Mouse (Mus musculus) liver, postnatal 0 days (tissue): ENCODE results near the gene Arfgef2. TPM values are rescaled to one million over a fixed set of nuclear protein-coding genes. Genes with fewer than 3 reads are reported as not detected.

Source experiments
- ATAC-seq: fragments of 200-750 bp; cut with Nextera tagmentation; 2 replicates; pipeline ENCODE4 v1.8.0; 2017; ENCODE audit warnings: mild to moderate bottlenecking, moderate library complexity
- DNase-seq: peaks from one replicate; pipeline ENCODE4 v3.0.0-alpha.2; 2016
- H3K27ac ChIP-seq: fragments of 300-500 bp; sonication (generic); 2 replicates; pipeline ENCODE4 v1.5.1; 2014; ENCODE audit warnings: antibody characterized with exemption, moderate library complexity, mild to moderate bottlenecking, low read depth
- H3K27me3 ChIP-seq: fragments of 300-500 bp; sonication (generic); 2 replicates; pipeline ENCODE4 v1.6.1; 2014; ENCODE audit warnings: low read length, control low read depth, mixed read lengths; ENCODE audit not compliant: insufficient read depth
- H3K36me3 ChIP-seq: fragments of 300-500 bp; sonication (generic); replicated peaks from 2 replicates; pipeline ENCODE4 v1.6.1; 2014; ENCODE audit warnings: mild to moderate bottlenecking, control low read depth, low read length, moderate library complexity, mixed read lengths; ENCODE audit not compliant: insufficient read depth
- H3K4me1 ChIP-seq: fragments of 300-500 bp; sonication (generic); 2 replicates; pipeline ENCODE4 v1.6.1; 2014; ENCODE audit warnings: antibody characterized with exemption, mild to moderate bottlenecking, control low read depth; ENCODE audit not compliant: insufficient read depth
- H3K4me2 ChIP-seq: fragments of 300-500 bp; sonication (generic); 2 replicates; pipeline ENCODE4 v1.6.1; 2014; ENCODE audit warnings: low read depth, mild to moderate bottlenecking, low read length, moderate library complexity, mixed read lengths
- H3K4me3 ChIP-seq: fragments of 300-500 bp; sonication (generic); 2 replicates; pipeline ENCODE4 v1.5.1; 2014; ENCODE audit warnings: low read depth, low read length
- H3K9ac ChIP-seq: fragments of 300-500 bp; sonication (generic); replicated peaks from 2 replicates; pipeline ENCODE4 v1.6.1; 2014; ENCODE audit warnings: mild to moderate bottlenecking, moderate library complexity
- H3K9me3 ChIP-seq: fragments of 300-500 bp; sonication (generic); 2 replicates; pipeline ENCODE4 v1.6.1; 2016; ENCODE audit warnings: mild to moderate bottlenecking, control low read depth, low read length, mixed read lengths
- CTCF ChIP-seq: sonication (generic); IDR thresholded peaks from 2 replicates; pipeline ENCODE4 v1.5.1; 2016; ENCODE audit warnings: antibody characterized with exemption, low read depth
- EP300 ChIP-seq: IDR thresholded peaks from 2 replicates; pipeline ENCODE4 v1.6.1; 2016; ENCODE audit warnings: antibody characterized with exemption, low read depth, mild to moderate bottlenecking
- WGBS: fragments of 180-500 bp; shearing (Covaris S2); extraction: QIAGEN DNeasy Blood & Tissue Kit; methylation state at CpG from one replicate; pipeline ENCODE4 v1.1.7; 2014; ENCODE audit not compliant: insufficient replicate concordance; 5-methylcytosine and 5-hydroxymethylcytosine counted together
- polyA plus RNA-seq: library from polyadenylated mRNA; unstranded; fragments of >200 nt; fragmentation: Nextera tagmentation; extraction: Ambion mirVana; gene quantifications from 2 replicates; pipeline ENCODE4 v1.2.1, GENCODE M21; 2015

The Arfgef2 gene
- polyA plus RNA-seq, 1 experiment from 2014 or later: 2.7 TPM

DNA sequence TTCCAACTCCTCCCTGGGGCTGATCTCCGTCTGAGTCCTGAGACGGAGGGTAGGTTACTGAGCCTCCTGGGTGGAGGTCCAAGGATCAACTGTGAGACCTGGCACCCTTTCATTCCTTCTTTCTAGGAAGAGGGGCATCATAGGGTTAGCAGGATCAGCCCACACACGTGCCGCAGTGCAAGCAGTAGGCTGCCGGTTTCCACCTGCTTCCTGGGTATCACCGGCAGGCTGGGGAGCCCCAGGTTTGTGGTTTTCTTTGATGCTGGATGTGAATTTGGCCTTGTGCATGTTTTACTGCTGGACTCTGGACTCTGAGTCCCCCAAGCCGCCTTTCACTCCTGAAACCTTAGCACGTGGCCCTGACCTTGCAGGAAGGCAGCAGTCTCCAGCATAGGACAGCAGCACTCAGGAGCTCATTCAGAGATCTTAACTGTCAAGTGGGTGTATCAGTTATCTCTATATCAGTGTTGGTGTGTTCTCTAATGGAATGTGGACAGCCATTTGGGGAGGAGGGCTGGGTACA lies 86.8 kb downstream of the Arfgef2 start:
- TF ChIP-seq CTCF (no peak), EP300 (no peak)
- no peak for ATAC-seq
- WGBS: 83% methylated on average over 8 of the region's 8 CpGs

DNA sequence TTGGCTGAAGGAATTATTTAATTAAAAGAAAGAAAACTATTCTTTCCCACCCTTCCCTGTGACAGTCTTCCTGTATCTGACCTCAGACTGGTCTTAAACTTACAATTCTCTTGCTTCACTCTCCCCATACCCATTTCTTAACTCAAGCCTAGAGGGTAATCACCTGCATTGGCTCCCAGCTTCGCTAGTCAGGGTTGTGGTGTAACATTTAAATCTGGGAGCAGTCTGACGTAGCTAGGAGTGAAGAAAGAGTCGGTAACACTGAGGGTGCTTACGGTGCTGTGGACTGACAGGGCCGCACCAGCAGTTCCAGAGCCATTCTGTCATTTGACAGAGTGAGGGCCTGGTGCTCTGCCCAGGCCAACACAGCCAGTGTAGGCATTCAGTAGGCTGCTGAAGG lies 87.6 kb downstream of the Arfgef2 start:
- no peak overlapping the region for H3K4me2 ChIP-seq
- H3K4me3 ChIP-seq: no peak overlapping the region
- H3K4me1 ChIP-seq: no peaks in the 10 kb centered on the region
- no peak for TF ChIP-seq CTCF
- TF ChIP-seq EP300: no peak
- no peak for DNase-seq
- no peak overlapping the region for H3K27ac ChIP-seq
- H3K36me3 ChIP-seq: peaks cover 45% of the 10 kb centered on the region
- WGBS: 83% methylated on average over 5 of the region's 5 CpGs
- no peaks in the 10 kb centered on the region for H3K27me3 ChIP-seq
- H3K9me3 ChIP-seq: no peaks in the 10 kb centered on the region
- no peak overlapping the region for H3K9ac ChIP-seq
- ATAC-seq: no peak

More for the DNA sequence above, 86.8 kb downstream of the Arfgef2 start:
- Histone ChIP-seq H3K4me1 (no peaks in the 10 kb centered on the region), H3K4me3 (no peak overlapping the region), H3K4me2 (no peak overlapping the region), H3K27me3 (no peaks in the 10 kb centered on the region), H3K27ac (no peak overlapping the region), H3K36me3 (peaks cover 49% of the 10 kb centered on the region), H3K9ac (no peak overlapping the region), H3K9me3 (no peaks in the 10 kb centered on the region)
- no peak for DNase-seq

DNA sequence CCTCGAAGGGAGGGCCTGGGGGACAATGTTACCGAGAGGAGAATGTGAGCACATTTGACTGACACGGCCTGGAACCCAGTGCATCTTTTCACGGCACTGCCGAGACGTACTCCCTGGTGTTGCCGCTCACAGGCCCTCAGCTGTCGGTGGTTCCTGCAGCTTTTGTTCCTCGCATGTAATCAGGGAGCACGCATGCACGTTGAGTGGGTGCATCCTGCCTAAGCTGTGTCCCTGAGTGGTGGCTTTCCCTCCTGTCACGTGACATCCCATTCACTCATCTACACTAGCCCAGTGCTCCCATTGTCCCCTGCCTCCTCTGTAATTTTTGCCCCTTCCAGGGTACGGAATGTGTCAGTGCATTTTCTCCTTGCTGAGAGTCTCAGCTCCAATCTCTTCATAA lies 91.0 kb downstream of the Arfgef2 start:
- WGBS: 84% methylated on average over 13 of the region's 13 CpGs

DNA sequence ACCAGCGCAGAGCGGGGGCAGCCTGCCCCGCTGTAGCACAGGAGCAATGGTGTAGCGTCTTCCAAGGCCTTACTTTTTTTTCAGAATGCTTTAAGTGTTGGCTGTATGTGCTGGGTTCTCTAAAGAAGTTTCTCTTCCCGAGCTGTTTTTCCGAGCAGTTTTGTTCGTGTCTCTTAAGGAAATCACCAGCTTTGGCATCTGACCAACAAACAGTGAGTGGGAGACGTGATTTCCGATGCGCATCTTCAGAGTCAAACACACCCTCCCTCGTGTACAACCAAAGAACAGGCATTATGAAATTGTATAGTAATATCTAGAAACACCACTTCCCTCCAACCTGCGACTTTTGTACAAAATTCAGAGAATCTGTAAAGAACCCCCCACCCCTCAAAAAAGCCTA lies 91.6 kb downstream of the Arfgef2 start:
- DNase-seq (no peak), ATAC-seq (no peak)
- Histone ChIP-seq H3K4me2 (no peak overlapping the region), H3K4me1 (no peaks in the 10 kb centered on the region), H3K27me3 (no peaks in the 10 kb centered on the region), H3K9me3 (no peaks in the 10 kb centered on the region), H3K27ac (no peak overlapping the region), H3K9ac (no peak overlapping the region), H3K4me3 (no peak overlapping the region), H3K36me3 (peaks cover 24% of the 10 kb centered on the region)
- 85% methylated on average over 12 of the region's 12 CpGs for WGBS
- TF ChIP-seq CTCF: no peak
- TF ChIP-seq EP300: no peak

More for the DNA sequence above, 91.0 kb downstream of the Arfgef2 start:
- ATAC-seq: no peak
- Histone ChIP-seq H3K27me3 (no peaks in the 10 kb centered on the region), H3K27ac (no peak overlapping the region), H3K9ac (no peak overlapping the region), H3K9me3 (no peaks in the 10 kb centered on the region), H3K4me3 (no peak overlapping the region), H3K4me1 (no peaks in the 10 kb centered on the region), H3K4me2 (no peak overlapping the region), H3K36me3 (peaks cover 30% of the 10 kb centered on the region)
- no peak for DNase-seq
- no peak for TF ChIP-seq EP300
- no peak for TF ChIP-seq CTCF

DNA sequence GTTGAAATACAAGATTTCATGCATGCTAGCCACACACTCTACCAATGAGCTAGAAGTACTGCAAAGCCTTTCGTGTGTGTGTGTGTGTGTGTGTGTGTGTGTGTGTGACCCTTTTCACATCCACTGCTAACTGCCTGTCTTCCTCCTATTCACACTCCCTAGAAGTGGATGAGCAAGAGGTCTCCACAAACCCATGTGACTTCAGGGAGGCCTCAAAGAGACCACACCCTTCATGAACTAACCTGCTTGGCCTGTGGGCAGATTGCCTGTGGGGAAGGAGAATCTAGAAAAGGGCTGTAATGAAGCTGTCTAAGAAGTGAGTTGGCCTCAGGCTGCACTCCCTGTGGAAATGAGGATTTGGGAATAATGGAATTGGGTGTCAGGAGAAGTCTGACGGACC lies 93.8 kb downstream of the Arfgef2 start:
- H3K9ac ChIP-seq: no peak overlapping the region
- DNase-seq (no peak), ATAC-seq (no peak)
- TF ChIP-seq EP300 (no peak), CTCF (no peak)
- H3K27me3 ChIP-seq: no peaks in the 10 kb centered on the region
- H3K4me2 ChIP-seq: no peak overlapping the region
- WGBS: 60% methylated on average over 2 of the region's 2 CpGs
- no peaks in the 10 kb centered on the region for H3K9me3 ChIP-seq
- H3K4me1 ChIP-seq: no peaks in the 10 kb centered on the region
- H3K36me3 ChIP-seq: peaks cover 10% of the 10 kb centered on the region
- no peak overlapping the region for H3K4me3 ChIP-seq
- no peak overlapping the region for H3K27ac ChIP-seq

DNA sequence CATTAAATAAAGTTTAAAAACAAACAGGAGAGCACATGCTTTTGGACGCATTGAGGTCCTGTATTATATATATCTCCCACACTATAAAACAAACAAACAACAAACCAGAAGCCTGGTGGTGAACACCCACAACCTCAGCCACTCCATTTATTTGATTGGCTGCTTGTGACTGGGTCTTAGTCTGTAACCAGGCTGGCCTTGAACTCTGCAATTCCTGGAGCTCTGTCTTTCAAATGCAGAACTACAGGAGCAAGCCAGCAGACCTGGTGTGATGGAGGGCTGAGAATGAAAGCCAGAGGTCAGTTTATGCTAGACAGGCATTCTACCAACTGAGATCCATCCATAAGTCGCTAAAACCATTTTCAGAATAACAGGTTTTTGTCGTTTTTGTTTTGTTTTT lies 94.4 kb downstream of the Arfgef2 start:
- Histone ChIP-seq H3K4me2 (no peak overlapping the region), H3K4me3 (no peak overlapping the region), H3K27me3 (no peaks in the 10 kb centered on the region), H3K9ac (no peak overlapping the region), H3K36me3 (peaks cover 4% of the 10 kb centered on the region), H3K27ac (no peak overlapping the region), H3K4me1 (no peaks in the 10 kb centered on the region), H3K9me3 (no peaks in the 10 kb centered on the region)
- TF ChIP-seq EP300 (no peak), CTCF (no peak)
- WGBS: 71% methylated on average over 3 of the region's 3 CpGs
- DNase-seq (no peak), ATAC-seq (no peak)
